Mouse (Mus musculus): ENCODE results near the gene Lmcd1. TPM values are rescaled to one million over a fixed set of nuclear protein-coding genes. Genes with fewer than 3 reads are reported as not detected.

Lmcd1 gene
- polyA plus RNA-seq, 1 experiment = not detected

DNA sequence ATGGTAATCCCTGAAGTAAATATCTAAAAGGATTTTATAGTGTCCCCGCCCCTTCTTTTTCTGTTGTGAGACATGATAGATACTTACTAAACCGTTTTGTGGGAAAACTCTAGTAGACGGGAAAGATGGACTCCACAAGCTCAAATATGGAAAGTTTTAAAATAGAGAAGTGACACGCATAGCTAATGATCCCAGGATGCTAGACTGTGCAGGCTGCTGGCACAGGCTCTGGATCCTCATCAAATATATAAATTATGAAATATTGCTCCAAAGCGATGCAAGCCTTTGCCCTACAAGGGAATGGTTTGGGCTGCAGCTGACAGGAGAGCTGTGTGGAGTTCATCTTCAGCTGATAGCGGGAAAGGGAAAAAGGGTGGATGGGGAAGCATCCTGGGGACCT is 64.1 kb downstream of the Lmcd1 start:
- no peak overlapping the region for H3K4me3 ChIP-seq (replicated peaks)
- H3K27me3 ChIP-seq (replicated peaks) = no peaks in the 10 kb centered on the region
- no peak for TF ChIP-seq GATA1 (IDR thresholded peaks at IDR 0.05; ENCODE audit: borderline replicate concordance, low read length)
- no peaks in the 10 kb centered on the region for H3K9me3 ChIP-seq
- no peaks in the 10 kb centered on the region for H3K36me3 ChIP-seq (replicated peaks; ENCODE audit: low read length)
- no peaks in the 10 kb centered on the region for H3K4me1 ChIP-seq

DNA sequence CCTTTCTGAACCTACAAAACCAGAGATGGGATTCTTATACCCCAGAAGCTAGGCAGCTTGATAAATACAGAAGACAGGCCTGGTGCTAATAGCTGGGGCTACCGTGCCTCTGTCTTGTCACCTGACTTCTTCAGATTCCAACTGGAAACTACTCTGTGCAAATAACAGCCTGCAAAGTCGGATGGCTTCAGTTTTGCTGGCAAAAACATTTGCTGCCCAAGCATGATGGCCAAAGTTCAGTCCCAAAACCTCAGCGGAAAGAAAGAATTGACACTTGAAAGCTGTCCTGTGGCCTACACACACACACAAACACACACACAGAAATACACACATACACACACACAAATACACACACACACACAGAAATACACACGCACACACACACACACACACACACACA is 65.5 kb downstream of the Lmcd1 start:
- H3K4me3 ChIP-seq (replicated peaks) = no peak overlapping the region
- H3K4me1 ChIP-seq = no peaks in the 10 kb centered on the region
- H3K9me3 ChIP-seq = no peaks in the 10 kb centered on the region
- no peaks in the 10 kb centered on the region for H3K36me3 ChIP-seq (replicated peaks; ENCODE audit: low read length)
- H3K27me3 ChIP-seq (replicated peaks) = no peaks in the 10 kb centered on the region
- TF ChIP-seq FLI1 (IDR thresholded peaks at IDR 0.05; ENCODE audit: low read length) = no peak
- no peak for TF ChIP-seq GATA1 (IDR thresholded peaks at IDR 0.05; ENCODE audit: borderline replicate concordance, low read length)

DNA sequence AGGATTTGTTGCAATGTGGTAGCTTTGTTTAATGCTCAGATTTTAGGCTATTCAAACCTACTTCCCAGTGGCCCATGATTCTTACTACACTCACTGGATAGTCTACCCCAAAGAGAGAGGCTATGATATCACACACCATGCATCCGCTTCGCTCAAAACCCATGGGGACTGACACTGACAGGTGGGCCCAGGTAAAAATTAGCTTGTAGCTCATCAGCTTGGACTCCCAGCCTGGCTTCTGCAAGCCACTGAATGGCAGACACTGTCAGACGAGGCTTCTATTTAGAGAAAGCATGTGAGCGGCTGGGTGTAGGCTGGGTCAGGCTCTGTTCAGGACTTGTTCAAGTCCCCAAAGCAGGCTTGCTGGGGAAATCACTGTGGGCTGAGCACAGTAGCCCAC is 76.9 kb downstream of the Lmcd1 start:
- no peaks in the 10 kb centered on the region for H3K9me3 ChIP-seq
- no peaks in the 10 kb centered on the region for H3K27me3 ChIP-seq (replicated peaks)
- no peaks in the 10 kb centered on the region for H3K4me1 ChIP-seq
- no peak for TF ChIP-seq GATA1 (IDR thresholded peaks at IDR 0.05; ENCODE audit: borderline replicate concordance, low read length)
- TF ChIP-seq FLI1 (IDR thresholded peaks at IDR 0.05; ENCODE audit: low read length) = no peak
- no peaks in the 10 kb centered on the region for H3K36me3 ChIP-seq (replicated peaks; ENCODE audit: low read length)
- H3K4me3 ChIP-seq (replicated peaks) = no peak overlapping the region

DNA sequence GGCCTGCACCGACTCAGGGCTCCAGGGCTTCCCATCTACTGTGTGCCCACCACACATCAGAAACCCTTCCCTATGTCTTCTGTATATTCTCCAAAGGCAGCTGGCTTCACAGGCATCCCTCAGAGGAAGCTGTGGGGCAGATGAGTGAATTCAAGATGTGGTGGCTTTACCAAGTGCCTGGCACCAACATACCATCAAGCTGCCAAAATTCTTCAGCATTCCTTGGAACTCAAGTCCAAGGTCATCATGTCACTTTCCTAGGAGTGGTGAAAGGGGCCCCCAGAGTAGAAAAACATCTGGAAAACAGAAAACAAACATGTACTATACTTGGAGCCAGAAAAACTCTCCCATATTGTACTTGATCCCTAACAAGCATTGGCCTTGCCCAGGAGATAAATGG is 85.8 kb downstream of the Lmcd1 start:
- Histone ChIP-seq H3K4me3 (replicated peaks) (no peak overlapping the region), H3K9me3 (no peaks in the 10 kb centered on the region), H3K27me3 (replicated peaks) (no peaks in the 10 kb centered on the region), H3K4me1 (no peaks in the 10 kb centered on the region), H3K36me3 (replicated peaks; ENCODE audit: low read length) (no peaks in the 10 kb centered on the region)
- TF ChIP-seq FLI1 (IDR thresholded peaks at IDR 0.05; ENCODE audit: low read length) (no peak), GATA1 (IDR thresholded peaks at IDR 0.05; ENCODE audit: borderline replicate concordance, low read length) (no peak)

DNA sequence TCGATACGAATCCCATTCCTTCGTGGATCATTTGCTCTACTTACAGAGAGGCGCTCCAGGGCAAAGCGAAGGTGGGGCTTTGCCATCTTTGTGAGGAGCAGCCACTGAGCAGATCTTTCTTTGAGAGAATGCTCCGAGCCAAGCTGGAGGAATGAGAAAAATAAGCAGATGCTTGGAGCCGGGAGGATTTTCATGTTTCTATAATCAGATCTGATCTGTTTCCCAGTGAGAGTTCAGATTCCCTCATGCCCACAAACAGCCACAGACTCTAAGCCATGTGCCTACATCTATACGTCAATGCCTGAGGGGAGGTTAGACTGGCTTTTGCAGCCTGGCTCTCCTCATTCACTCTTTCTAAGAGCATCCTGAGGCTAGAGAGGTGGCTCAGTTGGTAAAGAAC is 87.1 kb downstream of the Lmcd1 start:
- no peaks in the 10 kb centered on the region for H3K4me1 ChIP-seq
- TF ChIP-seq FLI1 (IDR thresholded peaks at IDR 0.05; ENCODE audit: low read length) = no peak
- no peak for TF ChIP-seq GATA1 (IDR thresholded peaks at IDR 0.05; ENCODE audit: borderline replicate concordance, low read length)
- H3K27me3 ChIP-seq (replicated peaks) = no peaks in the 10 kb centered on the region
- H3K36me3 ChIP-seq (replicated peaks; ENCODE audit: low read length) = no peaks in the 10 kb centered on the region
- H3K4me3 ChIP-seq (replicated peaks) = no peak overlapping the region
- no peaks in the 10 kb centered on the region for H3K9me3 ChIP-seq

DNA sequence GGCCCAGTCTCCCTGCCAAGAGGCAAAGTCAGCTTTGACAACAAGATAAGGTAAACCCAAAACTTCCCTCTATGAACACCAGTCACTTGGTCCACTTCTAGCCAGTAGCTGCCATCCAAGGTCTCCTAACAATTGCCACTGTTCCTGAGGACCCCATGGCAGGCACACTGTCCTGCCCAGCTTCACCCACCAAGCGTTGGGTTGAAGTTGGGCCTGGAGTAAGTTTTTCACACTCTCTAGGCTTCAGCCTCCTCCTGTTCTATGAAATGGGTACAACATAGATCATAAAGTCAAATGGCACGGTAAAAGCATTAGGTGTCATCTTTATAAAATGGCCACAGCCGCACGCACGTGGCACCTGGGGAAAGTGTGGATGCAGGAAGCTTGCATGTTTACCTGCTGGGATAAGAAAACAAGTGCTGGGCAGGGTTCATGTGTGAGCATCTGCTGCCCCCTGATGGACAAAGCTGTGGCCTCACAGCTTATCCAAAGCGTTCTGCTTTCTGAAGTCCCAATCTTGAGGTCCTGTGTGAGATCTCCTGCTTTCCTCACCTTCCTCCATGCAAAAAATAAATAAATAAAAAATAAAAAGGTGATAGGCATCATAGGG is 88.9 kb downstream of the Lmcd1 start:
- peaks cover 5% of the 10 kb centered on the region for H3K9me3 ChIP-seq
- no peak for TF ChIP-seq GATA1 (IDR thresholded peaks at IDR 0.05; ENCODE audit: borderline replicate concordance, low read length)
- no peak for TF ChIP-seq FLI1 (IDR thresholded peaks at IDR 0.05; ENCODE audit: low read length)

DNA sequence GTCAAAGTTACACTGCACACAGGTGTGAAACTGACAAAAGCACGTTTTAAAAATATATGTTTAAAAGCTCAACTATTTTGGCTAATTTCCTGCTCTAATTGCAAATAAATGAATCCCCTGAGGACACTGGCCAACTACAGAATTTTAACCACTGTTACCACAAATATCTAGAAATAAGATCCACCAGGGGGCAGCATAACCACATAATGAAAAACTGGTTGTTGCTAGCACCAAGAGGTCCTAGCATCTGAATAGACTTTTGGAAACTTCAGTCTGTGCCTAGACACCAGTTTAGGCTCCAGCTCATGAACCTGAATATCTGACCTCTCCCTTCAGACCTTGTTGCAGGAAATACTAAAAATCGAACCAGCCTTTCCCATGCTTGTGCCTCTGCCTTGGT is 91.0 kb downstream of the Lmcd1 start:
- Histone ChIP-seq H3K9me3 (peaks cover 5% of the 10 kb centered on the region), H3K36me3 (replicated peaks; ENCODE audit: low read length) (no peaks in the 10 kb centered on the region), H3K27me3 (replicated peaks) (peaks cover 2% of the 10 kb centered on the region), H3K4me3 (replicated peaks) (no peak overlapping the region), H3K4me1 (no peaks in the 10 kb centered on the region)
- TF ChIP-seq GATA1 (IDR thresholded peaks at IDR 0.05; ENCODE audit: borderline replicate concordance, low read length) (no peak), FLI1 (IDR thresholded peaks at IDR 0.05; ENCODE audit: low read length) (no peak)

More for the DNA sequence above, 88.9 kb downstream of the Lmcd1 start:
- H3K4me1 ChIP-seq = no peaks in the 10 kb centered on the region
- H3K36me3 ChIP-seq (replicated peaks; ENCODE audit: low read length) = no peaks in the 10 kb centered on the region
- no peaks in the 10 kb centered on the region for H3K27me3 ChIP-seq (replicated peaks)
- H3K4me3 ChIP-seq (replicated peaks) = no peak overlapping the region

DNA sequence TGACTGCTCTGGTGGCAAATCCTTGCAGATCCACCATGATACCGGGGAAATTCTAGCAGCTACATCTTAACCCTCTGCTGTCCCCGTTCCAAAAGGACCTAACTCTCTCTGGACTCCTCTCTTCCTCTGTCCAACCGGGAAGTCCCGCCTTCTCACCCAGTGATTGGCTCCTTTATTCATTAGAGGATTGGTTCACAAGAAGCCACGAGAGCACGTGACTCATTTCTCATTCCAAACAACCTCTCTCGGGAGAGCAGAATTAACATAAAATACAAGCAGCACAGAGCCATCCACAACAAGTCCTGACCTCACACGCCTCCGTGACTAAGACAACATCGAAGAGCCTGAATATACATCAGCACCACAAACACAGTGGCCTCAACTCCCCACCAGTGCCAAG is 91.7 kb downstream of the Lmcd1 start:
- Histone ChIP-seq H3K36me3 (replicated peaks; ENCODE audit: low read length) (no peaks in the 10 kb centered on the region), H3K4me1 (no peaks in the 10 kb centered on the region), H3K4me3 (replicated peaks) (no peak overlapping the region), H3K9me3 (peaks cover 5% of the 10 kb centered on the region), H3K27me3 (replicated peaks) (peaks cover 4% of the 10 kb centered on the region)
- no peak for TF ChIP-seq FLI1 (IDR thresholded peaks at IDR 0.05; ENCODE audit: low read length)
- TF ChIP-seq GATA1 (IDR thresholded peaks at IDR 0.05; ENCODE audit: borderline replicate concordance, low read length) = no peak

DNA sequence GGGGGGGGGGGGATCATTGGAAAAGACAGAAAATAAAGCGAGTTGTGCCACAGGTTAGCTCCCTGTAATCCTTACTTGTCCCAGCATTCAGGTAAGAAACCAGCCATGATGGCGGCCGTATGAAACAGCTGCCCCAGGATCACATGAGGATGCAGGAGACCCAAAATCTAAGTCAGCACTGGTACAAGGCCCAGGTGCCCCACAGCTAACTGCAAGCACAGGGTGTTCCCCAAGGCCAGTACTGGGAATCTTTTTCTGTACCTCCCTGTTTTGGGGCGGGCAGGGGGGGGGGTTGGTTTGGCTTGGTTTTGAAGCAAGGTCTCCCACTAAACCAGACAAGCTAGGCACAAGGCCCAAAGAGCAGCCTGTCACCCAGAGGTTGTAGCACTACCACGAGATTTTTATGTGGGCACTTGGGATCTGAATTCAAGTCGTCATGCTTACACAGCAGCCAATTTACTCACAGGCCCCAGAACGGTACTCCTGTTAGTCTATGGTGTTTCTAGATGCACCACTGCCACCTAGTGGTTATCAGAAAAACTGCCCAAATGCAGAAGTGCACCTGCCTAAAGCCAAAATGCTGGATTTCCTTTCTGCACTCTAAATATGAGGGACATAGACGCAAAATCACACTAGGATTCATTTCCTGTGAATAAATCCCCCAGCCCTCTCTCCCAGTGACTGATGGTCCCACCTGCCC is 100.5 kb downstream of the Lmcd1 start:
- peaks cover 16% of the 10 kb centered on the region for H3K27me3 ChIP-seq (replicated peaks)
- no peak overlapping the region for H3K4me3 ChIP-seq (replicated peaks)
- no peaks in the 10 kb centered on the region for H3K36me3 ChIP-seq (replicated peaks; ENCODE audit: low read length)
- no peaks in the 10 kb centered on the region for H3K4me1 ChIP-seq
- no peak for TF ChIP-seq GATA1 (IDR thresholded peaks at IDR 0.05; ENCODE audit: borderline replicate concordance, low read length)
- no peak for TF ChIP-seq FLI1 (IDR thresholded peaks at IDR 0.05; ENCODE audit: low read length)
- no peaks in the 10 kb centered on the region for H3K9me3 ChIP-seq

DNA sequence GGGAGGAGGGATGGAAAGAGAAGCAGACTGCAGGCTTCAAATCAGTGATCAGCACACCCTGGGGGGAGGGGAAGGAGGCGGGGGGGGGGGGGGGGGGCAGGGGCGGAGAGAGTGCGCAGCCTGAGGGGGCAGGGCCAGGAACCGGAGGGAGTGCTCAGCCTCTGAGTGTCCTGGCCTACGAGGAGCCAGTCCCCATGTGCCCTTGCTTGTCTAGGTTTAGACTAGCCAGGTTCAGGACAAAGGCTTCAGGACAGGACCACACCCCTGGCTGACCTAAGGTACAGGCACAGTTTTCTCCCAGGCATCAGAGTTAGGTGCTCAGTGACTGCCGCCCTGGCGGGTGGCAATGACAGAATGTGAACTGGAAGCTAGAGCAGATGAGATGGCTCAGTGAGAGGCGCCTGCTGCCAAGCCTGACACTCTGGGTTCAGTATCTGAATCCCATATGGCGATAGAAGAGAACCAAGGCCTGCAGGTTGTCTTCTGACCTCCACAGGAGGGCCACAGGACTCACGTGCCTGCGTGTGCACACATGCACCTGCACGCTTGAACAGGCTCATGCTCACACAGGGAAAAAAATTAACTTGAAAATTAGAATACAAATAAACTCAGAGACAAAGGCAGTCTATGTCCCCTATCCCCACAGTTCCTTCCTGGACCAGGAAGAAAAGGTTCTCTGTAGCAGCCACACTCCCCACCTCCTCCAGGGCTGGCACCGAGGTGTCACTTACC is 102.3 kb downstream of the Lmcd1 start:
- TF ChIP-seq FLI1 (IDR thresholded peaks at IDR 0.05; ENCODE audit: low read length) (no peak), GATA1 (IDR thresholded peaks at IDR 0.05; ENCODE audit: borderline replicate concordance, low read length) (no peak)
- Histone ChIP-seq H3K9me3 (no peaks in the 10 kb centered on the region), H3K4me3 (replicated peaks) (no peak overlapping the region), H3K4me1 (no peaks in the 10 kb centered on the region), H3K36me3 (replicated peaks; ENCODE audit: low read length) (no peaks in the 10 kb centered on the region), H3K27me3 (replicated peaks) (peaks cover 15% of the 10 kb centered on the region)
